Mouse (Mus musculus) central nervous system, embryonic 18 days (tissue): ENCODE measurements around the gene Zxdb. TPM values are rescaled to one million over a fixed set of nuclear protein-coding genes. Genes with fewer than 3 reads are reported as not detected.

Experiments
- polyA plus RNA-seq: library from polyadenylated mRNA; depleted of rRNA; stranded (reverse); fragments of >200 nt; gene quantifications from 2 replicates; pipeline ENCODE4 v1.2.3, GENCODE M21; 2012; rRNA removed

Zxdb gene
- polyA plus RNA-seq = 7.0 and 7.2 TPM in 2 replicates

DNA sequence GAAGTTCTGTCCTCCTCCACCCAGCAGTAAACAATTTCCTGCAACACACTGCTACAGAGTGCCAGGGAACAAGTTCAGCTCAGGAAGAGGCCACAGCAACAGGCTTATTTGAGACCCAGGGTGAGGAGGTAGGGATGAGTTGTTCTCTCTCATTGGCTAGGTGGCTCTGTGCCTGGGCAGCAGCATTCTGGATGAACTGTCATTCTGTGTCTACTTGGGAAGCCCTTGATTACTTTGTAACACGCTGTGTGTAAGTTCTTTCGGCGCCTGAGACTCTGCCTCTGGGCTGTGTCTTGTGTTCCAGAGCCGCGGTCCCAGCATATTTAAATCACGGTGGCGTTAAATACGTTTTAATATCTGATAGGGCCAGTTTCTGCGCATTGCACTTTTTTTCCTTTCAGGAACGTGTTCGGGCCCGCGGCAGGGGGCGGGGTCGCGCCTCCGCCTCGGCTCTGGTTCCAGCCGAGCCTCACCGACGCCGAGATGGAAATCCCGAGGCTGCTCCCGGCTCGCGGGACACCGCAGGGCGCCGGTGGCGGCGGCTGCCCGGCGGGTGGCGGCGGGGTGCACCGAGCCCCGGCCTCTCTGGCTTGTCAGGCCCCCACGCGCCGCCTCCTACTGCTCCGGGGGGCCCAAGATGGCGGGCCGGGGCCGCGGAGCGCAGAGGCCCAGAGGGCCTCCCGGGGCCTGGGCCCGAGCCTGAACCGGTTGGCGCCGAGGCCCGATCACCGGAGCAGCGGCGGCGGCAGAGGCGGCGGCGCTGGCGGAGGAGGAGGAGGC, at the start of gene Zxdb:
Zxdb (plus strand) TSS at position 378 of the 780 bp plus-strand sequence.

Other genes with a start within 250 kb of the Zxdb start
- gene Maged1, start 182.4 kb upstream of the Zxdb start, polyA plus RNA-seq = 785 and 813 TPM in 2 replicates
- 24.2 and 26.4 TPM in 2 replicates for gene Gspt2, start 88.5 kb upstream of the Zxdb start, polyA plus RNA-seq